Mouse (Mus musculus): ENCODE data around the gene Jpt1. TPM values are rescaled to one million over a fixed set of nuclear protein-coding genes. Genes with fewer than 3 reads are reported as not detected.
A peak's percentile ranks its signal among the peaks of the same experiment; 100 is the strongest.

Gene Jpt1
- polyA plus RNA-seq, 1 experiment from 2014 or later = 263 TPM

- H3K36me3 ChIP-seq (ENCODE audit: control insufficient read depth, insufficient read depth) = peaks cover 19% of the 10 kb centered on the region; the same call in 1 of the 2 replicates
- peak within 1 kb of the TSS; percentile 74 for H3K9ac ChIP-seq (ENCODE audit: low read depth, low read length)
- H3K27me3 ChIP-seq (replicated peaks; ENCODE audit: control insufficient read depth, insufficient read depth, low read length) = no peaks in the 10 kb centered on the region
- ATAC-seq = peak; percentile 94
- peak; percentile 88 for TF ChIP-seq CTCF (IDR thresholded peaks at IDR 0.05; ENCODE audit: low read depth)
- H3K9me3 ChIP-seq (ENCODE audit: control insufficient read depth) = no peaks in the 10 kb centered on the region
- H3K4me2 ChIP-seq (replicated peaks; ENCODE audit: low read depth) = peak within 1 kb of the TSS; percentile 83
- under 1% methylated on average over 43 of the region's 43 CpGs for WGBS
- no peaks in the 10 kb centered on the region; the same call in 1 of the 2 replicates for H3K4me1 ChIP-seq (replicated peaks; ENCODE audit: control insufficient read depth, insufficient read depth, low read length)
- H3K4me3 ChIP-seq (ENCODE audit: low read depth, low read length) = peak within 1 kb of the TSS; percentile 67
- peak within 1 kb of the TSS; percentile 82 for H3K27ac ChIP-seq (ENCODE audit: low read depth, low read length)
These were observed 22.7 kb downstream of the Jpt1 start, which contains the start of gene Nt5c for GRCm38 (mm10) chr11:115491356-115492083. TSS of gene Nt5c (minus strand) at chr11:115491862.

GRCm38 (mm10) chr11:115490441-115491355 is 23.5 kb downstream of the Jpt1 start:
- Histone ChIP-seq H3K27me3 (replicated peaks; ENCODE audit: control insufficient read depth, insufficient read depth, low read length) (no peaks in the 10 kb centered on the region), H3K4me2 (replicated peaks; ENCODE audit: low read depth) (peak overlapping the region; percentile 83), H3K27ac (ENCODE audit: low read depth, low read length) (0 out of 2 replicates have a peak overlapping the region, but pooled peaks have one; percentile 82), H3K4me1 (replicated peaks; ENCODE audit: control insufficient read depth, insufficient read depth, low read length) (no peaks in the 10 kb centered on the region; the same call in 1 of the 2 replicates), H3K9ac (ENCODE audit: low read depth, low read length) (peak overlapping the region; percentile 74), H3K4me3 (ENCODE audit: low read depth, low read length) (peak overlapping the region; percentile 67), H3K36me3 (ENCODE audit: control insufficient read depth, insufficient read depth) (peaks cover 19% of the 10 kb centered on the region; the same call in 1 of the 2 replicates), H3K9me3 (ENCODE audit: control insufficient read depth) (no peaks in the 10 kb centered on the region)
- 18% methylated on average over 25 of the region's 25 CpGs for WGBS
- ATAC-seq = peak; percentile 9; the same call in 1 of the 2 replicates
- no peak for TF ChIP-seq CTCF (IDR thresholded peaks at IDR 0.05; ENCODE audit: low read depth)

GRCm38 (mm10) chr11:115488551-115489104 is 25.6 kb downstream of the Jpt1 start:
- no peak for ATAC-seq
- Histone ChIP-seq H3K27ac (ENCODE audit: low read depth, low read length) (no peak overlapping the region), H3K4me1 (replicated peaks; ENCODE audit: control insufficient read depth, insufficient read depth, low read length) (no peaks in the 10 kb centered on the region; the same call in 1 of the 2 replicates), H3K4me2 (replicated peaks; ENCODE audit: low read depth) (no peak overlapping the region), H3K36me3 (ENCODE audit: control insufficient read depth, insufficient read depth) (peaks cover 23% of the 10 kb centered on the region; the same call in 1 of the 2 replicates), H3K9me3 (ENCODE audit: control insufficient read depth) (no peaks in the 10 kb centered on the region), H3K9ac (ENCODE audit: low read depth, low read length) (no peak overlapping the region), H3K4me3 (ENCODE audit: low read depth, low read length) (no peak overlapping the region), H3K27me3 (replicated peaks; ENCODE audit: control insufficient read depth, insufficient read depth, low read length) (no peaks in the 10 kb centered on the region)
- TF ChIP-seq CTCF (IDR thresholded peaks at IDR 0.05; ENCODE audit: low read depth) = no peak
- whole genome bisulfite sequencing = 86% methylated on average over 19 of the region's 19 CpGs

GRCm38 (mm10) chr11:115485155-115485554 is 29.0 kb downstream of the Jpt1 start:
- no peaks in the 10 kb centered on the region for H3K27me3 ChIP-seq (replicated peaks; ENCODE audit: control insufficient read depth, insufficient read depth, low read length)
- WGBS = 82% methylated on average over 12 of the region's 12 CpGs
- H3K27ac ChIP-seq (ENCODE audit: low read depth, low read length) = no peak overlapping the region
- H3K4me3 ChIP-seq (ENCODE audit: low read depth, low read length) = no peak overlapping the region
- no peak for TF ChIP-seq CTCF (IDR thresholded peaks at IDR 0.05; ENCODE audit: low read depth)
- no peaks in the 10 kb centered on the region for H3K4me1 ChIP-seq (replicated peaks; ENCODE audit: control insufficient read depth, insufficient read depth, low read length)
- peaks cover 26% of the 10 kb centered on the region; the same call in 1 of the 2 replicates for H3K36me3 ChIP-seq (ENCODE audit: control insufficient read depth, insufficient read depth)
- no peak overlapping the region for H3K4me2 ChIP-seq (replicated peaks; ENCODE audit: low read depth)
- no peak overlapping the region for H3K9ac ChIP-seq (ENCODE audit: low read depth, low read length)
- H3K9me3 ChIP-seq (ENCODE audit: control insufficient read depth) = no peaks in the 10 kb centered on the region
- ATAC-seq = no peak

- H3K27me3 ChIP-seq (replicated peaks; ENCODE audit: control insufficient read depth, insufficient read depth, low read length) = no peaks in the 10 kb centered on the region
- no peak overlapping the region for H3K27ac ChIP-seq (ENCODE audit: low read depth, low read length)
- ATAC-seq = no peak
- peaks cover 20% of the 10 kb centered on the region; the same call in 1 of the 2 replicates for H3K36me3 ChIP-seq (ENCODE audit: control insufficient read depth, insufficient read depth)
- H3K4me1 ChIP-seq (replicated peaks; ENCODE audit: control insufficient read depth, insufficient read depth, low read length) = no peaks in the 10 kb centered on the region
- no peak overlapping the region for H3K4me3 ChIP-seq (ENCODE audit: low read depth, low read length)
- H3K9me3 ChIP-seq (ENCODE audit: control insufficient read depth) = no peaks in the 10 kb centered on the region
- no peak overlapping the region for H3K4me2 ChIP-seq (replicated peaks; ENCODE audit: low read depth)
- peak; percentile 95 for TF ChIP-seq CTCF (IDR thresholded peaks at IDR 0.05; ENCODE audit: low read depth)
- WGBS = 19% methylated on average over 6 of the region's 6 CpGs
- no peak overlapping the region for H3K9ac ChIP-seq (ENCODE audit: low read depth, low read length)
These were observed 30.5 kb downstream of the Jpt1 start for GRCm38 (mm10) chr11:115483726-115484125.
